Mouse (Mus musculus) brain, embryonic 14.5 days (tissue): ENCODE measurements around the gene Lsm10. TPM values are rescaled to one million over a fixed set of nuclear protein-coding genes. Genes with fewer than 3 reads are reported as not detected.

Experiments
- DNase-seq: peaks from one replicate; pipeline ENCODE4 v3.0.0-alpha.2; 2011; ENCODE audit warnings: low read depth
- CTCF ChIP-seq: fragments of 200-500 bp; IDR thresholded peaks from 2 replicates; pipeline ENCODE4 v1.5.1; 2012; ENCODE audit warnings: inconsistent platforms, mild to moderate bottlenecking, moderate library complexity, borderline replicate concordance; ENCODE audit not compliant: insufficient read depth, insufficient read length; ENCODE audit errors: extremely low read depth
- POLR2A ChIP-seq: fragments of 200-500 bp; IDR thresholded peaks from 2 replicates; pipeline ENCODE4 v1.6.1; 2012; ENCODE audit warnings: mild to moderate bottlenecking, inconsistent platforms, borderline replicate concordance; ENCODE audit not compliant: poor library complexity, insufficient read depth, insufficient read length, severe bottlenecking; ENCODE audit errors: extremely low read depth
- polyA plus RNA-seq: library from polyadenylated mRNA; depleted of rRNA; stranded (reverse); fragments of >200 nt; gene quantifications from 2 replicates; pipeline ENCODE4 v1.2.3, GENCODE M21; 2012

The Lsm10 gene
- polyA plus RNA-seq, 1 experiment = 53.6 TPM

GRCm38 (mm10) chr4:126100764-126101163 lies 4.3 kb downstream of the Lsm10 start:
- TF ChIP-seq CTCF = no peak
- no peak for TF ChIP-seq POLR2A
- no peak for DNase-seq

- peak; percentile 83 for DNase-seq
- TF ChIP-seq POLR2A (no peak), CTCF (no peak)
Measured at GRCm38 (mm10) chr4:126102061-126102841, 5.8 kb downstream of the Lsm10 start.

- TF ChIP-seq CTCF (no peak), POLR2A (no peak)
- DNase-seq = peak; percentile 89
Measured at GRCm38 (mm10) chr4:126103057-126103581, 6.7 kb downstream of the Lsm10 start.

GRCm38 (mm10) chr4:126103590-126104068 lies 7.2 kb downstream of the Lsm10 start, which contains the start of gene Stk40:
Stk40 (plus strand) TSS chr4:126103957.
- peak; percentile 99 for DNase-seq
- TF ChIP-seq CTCF = peak; percentile 63
- peak; percentile 94 for TF ChIP-seq POLR2A

GRCm38 (mm10) chr4:126104261-126105075 lies 8.0 kb downstream of the Lsm10 start:
- peak; percentile 24 for DNase-seq
- TF ChIP-seq POLR2A (no peak), CTCF (no peak)

- DNase-seq = no peak
- no peak for TF ChIP-seq POLR2A
- TF ChIP-seq CTCF = no peak
Measured at GRCm38 (mm10) chr4:126105131-126105783, 8.8 kb downstream of the Lsm10 start.

- DNase-seq = peak; percentile 20
Measured at GRCm38 (mm10) chr4:126108061-126108740, 11.8 kb downstream of the Lsm10 start.

GRCm38 (mm10) chr4:126109613-126110373 lies 13.4 kb downstream of the Lsm10 start:
- TF ChIP-seq POLR2A = no peak
- no peak for TF ChIP-seq CTCF

More at GRCm38 (mm10) chr4:126108061-126108740, 11.8 kb downstream of the Lsm10 start:
- no peak for TF ChIP-seq POLR2A
- TF ChIP-seq CTCF = no peak

GRCm38 (mm10) chr4:126110374-126111152 lies 14.1 kb downstream of the Lsm10 start:
- DNase-seq = peak; percentile 62
- 0 out of 2 replicates have a peak, but pooled peaks have one; percentile 2 for TF ChIP-seq CTCF
- no peak for TF ChIP-seq POLR2A

More at GRCm38 (mm10) chr4:126109613-126110373, 13.4 kb downstream of the Lsm10 start:
- DNase-seq = no peak

GRCm38 (mm10) chr4:126111153-126111549 lies 14.7 kb downstream of the Lsm10 start:
- TF ChIP-seq POLR2A (no peak), CTCF (no peak)
- no peak for DNase-seq
